Mouse (Mus musculus) embryonic facial prominence, embryonic 10.5 days (tissue): Measurements from ENCODE around the gene Grin2b. TPM values are rescaled to one million over a fixed set of nuclear protein-coding genes. Genes with fewer than 3 reads are reported as not detected.
"Not testable (repeated sequence)": the region's sequence is repeated elsewhere in the genome, so short reads cannot be mapped to it uniquely, and the experiment has no call there.

ENCODE experiments used
- DNase-seq: peaks from one replicate; pipeline ENCODE4 v3.0.0-alpha.2; 2017; ENCODE audit warnings: low spot score
- H3K27ac ChIP-seq: fragments of 300-500 bp; sonication (generic); replicated peaks from 2 replicates; pipeline ENCODE4 v1.5.1; 2016; ENCODE audit warnings: mild to moderate bottlenecking
- H3K27me3 ChIP-seq: fragments of 300-500 bp; sonication (generic); replicated peaks from 2 replicates; pipeline ENCODE4 v1.6.1; 2016; ENCODE audit warnings: low read depth, mild to moderate bottlenecking; ENCODE audit not compliant: poor library complexity, severe bottlenecking
- H3K36me3 ChIP-seq: fragments of 300-500 bp; sonication (generic); replicated peaks from 2 replicates; pipeline ENCODE4 v1.6.1; 2016; ENCODE audit warnings: mild to moderate bottlenecking, moderate library complexity
- H3K4me1 ChIP-seq: fragments of 300-500 bp; sonication (generic); 2 replicates; pipeline ENCODE4 v1.6.1; 2016
- H3K4me3 ChIP-seq: fragments of 300-500 bp; sonication (generic); 2 replicates; pipeline ENCODE4 v1.5.1; 2016; ENCODE audit warnings: mild to moderate bottlenecking, moderate library complexity
- H3K9me3 ChIP-seq: fragments of 300-500 bp; sonication (generic); 2 replicates; pipeline ENCODE4 v1.6.1; 2016; ENCODE audit warnings: mild to moderate bottlenecking
- WGBS: fragments of 180-500 bp; shearing (Covaris S2); methylation state at CpG from one replicate; pipeline ENCODE4 v1.1.7; 2016; 5-methylcytosine and 5-hydroxymethylcytosine counted together
- polyA plus RNA-seq: library from polyadenylated mRNA; unstranded; fragments of >200 nt; fragmentation: Nextera tagmentation; extraction: Ambion mirVana; gene quantifications from 2 replicates; pipeline ENCODE4 v1.2.1, GENCODE M21; 2016

Gene Grin2b
- polyA plus RNA-seq, 1 experiment from 2014 or later = 0.02 TPM

DNA sequence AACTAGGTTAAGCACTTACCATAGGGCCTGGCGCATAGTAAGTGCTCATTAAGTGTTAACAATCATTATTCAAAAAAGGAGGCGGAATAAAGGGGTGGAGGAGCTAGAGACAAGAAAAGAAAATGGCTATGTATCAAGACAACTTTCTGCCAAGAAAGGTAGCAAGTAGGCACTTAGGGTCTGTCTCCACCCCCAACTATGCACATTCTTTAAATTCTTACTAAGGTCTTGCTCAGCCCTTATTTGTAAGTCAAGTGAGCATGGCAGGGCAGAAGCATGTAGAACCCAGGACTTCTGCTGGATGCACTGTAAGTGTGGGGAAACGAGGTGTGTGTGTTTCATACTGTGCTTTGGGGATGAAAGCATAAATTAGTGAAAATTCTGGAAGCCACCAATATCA, 329.6 kb downstream of the Grin2b start:
- no peaks in the 10 kb centered on the region for H3K36me3 ChIP-seq
- H3K4me1 ChIP-seq = no peaks in the 10 kb centered on the region
- whole genome bisulfite sequencing = 84% methylated on average over 3 of the region's 3 CpGs
- H3K4me3 ChIP-seq = no peak overlapping the region
- DNase-seq = no peak
- no peaks in the 10 kb centered on the region for H3K27me3 ChIP-seq
- H3K9me3 ChIP-seq = no peaks in the 10 kb centered on the region
- H3K27ac ChIP-seq = no peak overlapping the region

DNA sequence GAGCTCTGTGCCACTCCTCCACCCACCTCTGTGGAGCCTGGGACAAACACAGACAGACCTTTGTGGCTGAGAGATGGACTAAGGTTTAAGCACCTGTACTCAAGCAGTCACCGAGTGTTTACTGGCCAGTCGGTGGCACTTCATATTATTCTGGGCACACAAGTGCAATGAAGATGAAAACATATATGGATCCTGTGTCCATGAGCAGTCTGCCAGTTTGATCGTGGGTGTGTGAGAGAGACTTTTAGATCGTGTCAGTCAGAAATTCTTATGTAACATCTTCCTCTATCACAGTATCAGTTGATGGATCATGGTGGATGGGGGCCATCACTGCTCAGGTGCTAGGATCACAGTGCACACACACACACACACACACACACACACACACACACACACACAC, 337.0 kb downstream of the Grin2b start:
- H3K4me1 ChIP-seq = no peaks in the 10 kb centered on the region
- 89% methylated on average over 4 of the region's 4 CpGs for WGBS
- no peak overlapping the region for H3K4me3 ChIP-seq
- no peak for DNase-seq
- no peaks in the 10 kb centered on the region for H3K36me3 ChIP-seq
- no peak overlapping the region for H3K27ac ChIP-seq
- no peaks in the 10 kb centered on the region for H3K27me3 ChIP-seq
- H3K9me3 ChIP-seq = no peaks in the 10 kb centered on the region

DNA sequence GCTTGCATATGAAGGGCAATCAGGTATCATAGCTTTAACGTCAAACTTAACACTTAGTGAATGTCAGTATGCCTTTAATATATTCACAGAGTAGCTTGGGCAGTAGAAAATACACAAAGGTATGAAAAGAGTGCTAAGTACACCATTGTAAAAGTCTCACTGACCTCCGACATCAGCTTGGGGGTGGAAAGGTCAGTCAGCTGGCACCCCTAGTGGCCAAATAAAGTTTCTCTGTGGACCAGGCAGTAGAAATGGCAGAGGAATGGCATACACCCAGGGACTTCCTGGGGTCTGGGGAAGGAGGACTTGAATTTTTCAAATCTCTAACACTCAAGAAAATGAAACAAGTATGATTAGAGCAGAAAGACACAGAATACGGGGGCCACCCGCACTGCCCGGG, 339.8 kb downstream of the Grin2b start:
- DNase-seq = no peak
- H3K27me3 ChIP-seq = no peaks in the 10 kb centered on the region
- no peaks in the 10 kb centered on the region for H3K9me3 ChIP-seq
- H3K4me1 ChIP-seq = no peaks in the 10 kb centered on the region
- 71% methylated on average over 5 of the region's 5 CpGs for WGBS
- no peaks in the 10 kb centered on the region for H3K36me3 ChIP-seq
- H3K27ac ChIP-seq = no peak overlapping the region
- no peak overlapping the region for H3K4me3 ChIP-seq

DNA sequence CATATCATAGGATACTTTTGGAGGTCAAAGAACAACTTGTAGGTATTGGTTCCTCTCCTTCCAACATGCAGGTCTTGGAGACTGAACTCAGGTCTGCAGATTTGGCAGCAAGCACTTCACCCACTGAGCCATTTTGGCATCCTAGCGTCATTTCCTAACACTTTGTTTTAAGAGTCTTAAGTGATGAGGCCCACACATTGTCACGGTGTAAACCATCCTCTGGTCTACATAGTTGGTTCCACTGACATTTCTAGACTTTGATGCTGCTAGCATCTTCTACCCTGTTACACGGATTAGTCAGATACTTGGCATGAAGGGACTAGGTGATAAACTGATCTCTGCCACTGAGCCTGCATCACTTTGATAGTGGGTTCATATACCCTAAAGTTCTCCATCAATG, 341.3 kb downstream of the Grin2b start:
- Histone ChIP-seq H3K9me3 (no peaks in the 10 kb centered on the region), H3K4me1 (no peaks in the 10 kb centered on the region), H3K4me3 (no peak overlapping the region), H3K27me3 (no peaks in the 10 kb centered on the region), H3K27ac (no peak overlapping the region), H3K36me3 (no peaks in the 10 kb centered on the region)
- no peak for DNase-seq
- WGBS = 89% methylated on average over 3 of the region's 3 CpGs

DNA sequence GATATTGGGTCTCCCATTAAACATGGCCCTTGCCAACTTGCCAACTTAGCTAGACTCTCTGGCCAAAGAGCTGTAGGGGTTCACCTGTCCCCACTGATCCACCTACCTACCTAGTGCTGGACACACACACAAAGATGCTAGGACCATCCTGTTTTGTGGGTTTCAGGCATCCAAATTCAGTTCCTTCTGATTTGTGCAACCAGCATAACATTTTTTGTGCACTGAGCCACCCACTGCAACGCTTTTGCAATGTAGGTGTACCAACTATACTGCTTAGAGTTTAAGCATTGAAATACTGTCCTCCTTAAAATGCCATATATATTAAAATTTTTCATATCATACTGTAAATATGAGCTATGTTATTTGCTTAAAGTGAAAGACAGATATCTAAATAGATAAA, 342.3 kb downstream of the Grin2b start:
- DNase-seq = no peak
- WGBS = 88% methylated on average over 1 of the region's 1 CpGs
- H3K27me3 ChIP-seq = no peaks in the 10 kb centered on the region
- H3K9me3 ChIP-seq = no peaks in the 10 kb centered on the region
- no peaks in the 10 kb centered on the region for H3K36me3 ChIP-seq
- no peaks in the 10 kb centered on the region for H3K4me1 ChIP-seq
- no peak overlapping the region for H3K4me3 ChIP-seq
- H3K27ac ChIP-seq = no peak overlapping the region

DNA sequence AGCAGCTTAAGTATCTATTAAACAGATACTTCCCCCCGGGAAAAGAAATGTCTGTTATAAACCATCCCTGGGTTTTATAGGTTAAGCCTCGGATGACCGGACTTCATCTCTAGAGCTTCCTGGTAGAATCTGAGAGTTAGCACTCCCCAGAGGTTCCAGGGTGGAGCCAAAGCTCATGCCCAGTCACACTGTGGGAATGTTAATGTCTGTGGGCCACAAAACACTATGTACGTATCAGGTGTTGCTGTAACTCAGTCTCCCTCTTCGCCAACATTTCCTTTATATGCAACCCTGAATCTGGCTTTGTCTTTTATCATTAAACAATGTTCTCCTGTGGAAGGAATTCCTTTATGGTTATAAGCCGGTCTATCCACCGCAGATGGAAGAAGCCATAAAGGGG, 343.9 kb downstream of the Grin2b start:
- no peak for DNase-seq
- Histone ChIP-seq H3K9me3 (no peaks in the 10 kb centered on the region), H3K36me3 (no peaks in the 10 kb centered on the region), H3K4me3 (no peak overlapping the region), H3K27me3 (no peaks in the 10 kb centered on the region), H3K4me1 (no peaks in the 10 kb centered on the region), H3K27ac (no peak overlapping the region)
- WGBS = 90% methylated on average over 7 of the region's 7 CpGs

DNA sequence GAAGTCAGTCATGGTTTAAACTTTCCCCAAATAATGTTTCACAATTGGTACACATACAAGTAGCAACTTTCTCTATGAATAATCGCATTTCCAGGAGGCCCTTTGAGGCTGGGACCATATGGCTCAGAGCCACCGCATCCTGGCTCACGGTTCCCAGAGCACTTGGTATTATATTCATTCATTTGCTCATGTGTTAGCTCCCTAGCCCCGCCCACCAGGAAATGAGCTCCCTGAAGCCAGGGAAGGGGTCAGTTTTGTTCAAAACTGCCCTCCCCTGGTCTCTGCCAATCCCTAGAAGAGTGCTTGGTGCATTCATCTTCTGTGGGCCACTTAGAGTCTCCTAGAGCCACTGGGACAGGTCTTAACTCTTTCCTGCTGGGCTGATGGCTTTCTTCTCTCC, 344.3 kb downstream of the Grin2b start:
- Histone ChIP-seq H3K4me1 (no peaks in the 10 kb centered on the region), H3K27me3 (no peaks in the 10 kb centered on the region), H3K4me3 (no peak overlapping the region), H3K9me3 (no peaks in the 10 kb centered on the region), H3K36me3 (no peaks in the 10 kb centered on the region), H3K27ac (no peak overlapping the region)
- 62% methylated on average over 4 of the region's 4 CpGs for WGBS
- DNase-seq = no peak

DNA sequence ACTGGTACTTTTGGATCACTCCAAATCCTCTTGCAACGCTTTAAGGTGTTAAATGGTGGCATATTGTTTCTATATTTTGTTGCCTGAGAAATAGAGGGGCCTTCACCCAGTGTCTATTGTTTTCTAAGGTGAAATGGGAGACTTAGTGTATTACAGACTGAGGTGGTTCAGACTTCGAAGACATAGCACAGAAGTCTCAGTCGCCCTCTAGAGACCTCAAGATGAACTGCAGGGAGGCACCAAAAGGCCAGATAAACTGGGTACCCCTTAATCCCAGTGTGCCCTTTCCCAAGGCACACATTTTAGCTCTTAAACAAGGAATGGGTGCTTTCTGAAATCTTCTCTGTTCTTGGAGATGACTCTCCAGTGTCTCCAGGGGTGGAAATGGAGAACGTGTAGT, 345.4 kb downstream of the Grin2b start:
- Histone ChIP-seq H3K4me1 (no peaks in the 10 kb centered on the region), H3K9me3 (no peaks in the 10 kb centered on the region), H3K4me3 (no peak overlapping the region), H3K27me3 (no peaks in the 10 kb centered on the region), H3K36me3 (no peaks in the 10 kb centered on the region), H3K27ac (no peak overlapping the region)
- 20% methylated on average over 4 of the region's 4 CpGs for WGBS
- DNase-seq = peak; percentile 43

DNA sequence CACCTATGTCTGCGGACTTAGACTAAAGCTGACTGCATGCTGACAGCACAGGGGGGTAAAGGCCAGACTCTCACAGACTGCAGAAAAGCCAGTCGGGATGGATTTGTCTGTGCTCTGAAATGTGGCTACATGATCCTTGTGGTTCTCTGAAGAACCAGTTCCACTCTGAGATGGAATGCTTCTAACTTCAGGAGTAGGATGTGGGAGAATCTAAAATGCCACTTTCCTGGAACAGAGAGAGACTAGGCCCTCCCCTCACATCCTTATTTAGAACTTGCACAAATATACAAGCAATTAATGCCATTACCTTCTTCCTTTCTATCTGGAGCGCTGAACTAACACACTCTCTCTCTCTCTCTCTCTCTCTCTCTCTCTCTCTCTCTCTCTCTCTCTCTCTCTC, 346.0 kb downstream of the Grin2b start:
- WGBS = 72% methylated on average over 3 of the region's 3 CpGs
- Histone ChIP-seq H3K27ac (no peak overlapping the region), H3K27me3 (no peaks in the 10 kb centered on the region), H3K4me1 (no peaks in the 10 kb centered on the region), H3K4me3 (no peak overlapping the region), H3K9me3 (no peaks in the 10 kb centered on the region), H3K36me3 (no peaks in the 10 kb centered on the region)
- no peak for DNase-seq

DNA sequence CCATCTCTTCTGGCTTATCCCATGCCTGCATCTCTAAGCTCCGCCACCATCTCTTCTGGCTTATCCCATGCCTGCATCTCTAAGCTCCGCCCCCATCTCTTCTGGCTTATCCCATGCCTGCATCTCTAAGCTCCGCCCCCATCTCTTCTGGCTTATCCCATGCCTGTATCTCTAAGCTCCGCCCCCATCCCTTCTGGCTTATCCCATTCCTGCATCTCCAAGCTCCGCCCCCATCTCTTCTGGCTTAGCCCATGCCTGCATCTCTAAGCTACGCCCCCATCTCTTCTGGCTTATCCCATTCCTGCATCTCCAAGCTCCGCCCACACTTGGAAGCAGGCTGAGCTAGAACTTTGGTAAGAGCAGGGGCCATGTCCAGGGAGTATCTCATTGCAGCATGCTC, 346.5 kb downstream of the Grin2b start:
- 96% methylated on average over 7 of the region's 7 CpGs for WGBS
- not testable (repeated sequence) for H3K4me1 ChIP-seq, H3K9me3 ChIP-seq, H3K36me3 ChIP-seq, H3K4me3 ChIP-seq, H3K27me3 ChIP-seq, H3K27ac ChIP-seq, DNase-seq

DNA sequence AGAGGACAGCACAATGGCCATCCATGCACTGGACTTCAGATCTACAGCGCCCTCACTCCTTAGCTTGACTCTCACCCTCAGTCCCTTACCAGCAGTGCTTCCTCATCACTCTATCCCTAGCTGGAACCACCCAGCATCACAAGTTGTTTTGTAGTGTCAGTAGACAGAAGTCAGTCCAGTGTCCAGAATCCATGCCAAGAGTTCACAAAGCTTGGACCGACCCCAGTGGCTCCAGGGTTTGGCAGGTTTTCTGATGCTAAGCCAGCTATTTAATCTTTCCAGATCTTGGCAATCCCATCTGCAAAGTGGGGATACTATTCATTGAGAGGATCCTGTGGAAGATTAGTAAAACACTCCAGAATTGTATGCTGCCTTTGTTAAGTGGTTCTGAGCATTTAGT, 355.9 kb downstream of the Grin2b start:
- H3K4me1 ChIP-seq = no peaks in the 10 kb centered on the region
- 84% methylated on average over 2 of the region's 2 CpGs for WGBS
- no peak overlapping the region for H3K4me3 ChIP-seq
- DNase-seq = no peak
- no peaks in the 10 kb centered on the region for H3K36me3 ChIP-seq
- no peaks in the 10 kb centered on the region for H3K9me3 ChIP-seq
- no peak overlapping the region for H3K27ac ChIP-seq
- no peaks in the 10 kb centered on the region for H3K27me3 ChIP-seq

DNA sequence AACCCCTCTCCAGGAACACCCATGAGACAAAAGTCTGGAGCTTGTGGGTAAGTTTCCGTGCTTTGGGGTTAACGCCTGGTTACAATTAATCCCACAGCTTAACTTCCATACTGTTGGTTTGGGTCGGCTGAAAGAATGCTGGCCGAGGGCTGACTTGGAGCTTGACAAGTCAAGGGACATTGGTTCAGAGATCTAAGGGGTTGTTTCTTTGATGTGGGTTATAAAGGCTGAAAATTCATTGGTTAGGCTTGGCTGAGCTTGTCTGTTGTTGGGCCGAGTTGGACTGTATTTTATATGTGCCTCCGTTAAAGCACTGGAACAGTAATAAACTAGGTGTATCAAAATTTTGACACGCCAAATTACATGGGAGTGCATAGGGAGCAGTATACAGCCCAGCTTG, 359.6 kb downstream of the Grin2b start:
- no peaks in the 10 kb centered on the region for H3K9me3 ChIP-seq
- H3K36me3 ChIP-seq = no peaks in the 10 kb centered on the region
- no peak for DNase-seq
- 76% methylated on average over 7 of the region's 7 CpGs for WGBS
- H3K27ac ChIP-seq = no peak overlapping the region
- no peak overlapping the region for H3K4me3 ChIP-seq
- no peaks in the 10 kb centered on the region for H3K27me3 ChIP-seq
- H3K4me1 ChIP-seq = no peaks in the 10 kb centered on the region

DNA sequence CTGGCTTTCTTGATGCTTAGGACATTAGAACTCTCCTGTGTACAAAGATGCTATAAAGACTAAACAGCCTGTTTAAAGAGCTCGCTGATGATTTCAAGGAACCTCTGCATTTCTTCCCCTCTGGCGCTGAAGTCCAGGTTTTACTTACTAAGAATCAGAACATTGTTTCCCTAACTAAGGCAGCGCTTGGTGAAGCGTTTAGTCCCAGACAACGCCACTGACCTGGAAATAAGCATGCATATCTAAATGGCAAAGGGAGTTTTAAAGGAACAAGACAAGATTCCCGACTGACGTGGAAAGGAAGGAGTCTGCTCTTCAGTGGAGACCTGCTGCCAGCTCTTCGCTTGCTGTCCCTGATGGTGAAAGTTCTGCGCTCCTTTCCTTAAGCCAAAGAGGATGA, 367.9 kb downstream of the Grin2b start:
- DNase-seq = no peak
- Histone ChIP-seq H3K27ac (no peak overlapping the region), H3K4me1 (no peaks in the 10 kb centered on the region), H3K9me3 (no peaks in the 10 kb centered on the region), H3K4me3 (no peak overlapping the region), H3K36me3 (no peaks in the 10 kb centered on the region), H3K27me3 (no peaks in the 10 kb centered on the region)
- 71% methylated on average over 9 of the region's 9 CpGs for WGBS

DNA sequence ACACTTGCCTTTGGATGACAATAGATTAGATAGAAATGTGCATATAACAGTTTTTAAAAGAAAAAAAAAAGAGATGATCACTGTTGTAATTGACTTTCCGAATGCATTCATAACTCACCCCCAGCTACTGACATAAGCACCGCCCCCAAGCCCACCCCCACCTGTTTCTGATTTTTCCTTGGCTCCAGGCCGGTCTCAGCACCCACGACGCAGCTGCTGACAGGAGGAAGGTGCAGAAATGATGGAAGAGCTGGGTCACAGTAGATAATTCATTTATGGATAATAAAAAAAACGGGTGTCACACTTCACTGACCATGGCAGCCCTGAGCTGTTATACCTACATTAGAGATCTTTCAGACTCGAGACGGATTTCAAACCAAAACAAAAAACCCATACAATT, 373.4 kb downstream of the Grin2b start:
- no peak for DNase-seq
- no peak overlapping the region for H3K4me3 ChIP-seq
- H3K36me3 ChIP-seq = no peaks in the 10 kb centered on the region
- no peaks in the 10 kb centered on the region for H3K9me3 ChIP-seq
- no peaks in the 10 kb centered on the region for H3K27me3 ChIP-seq
- no peak overlapping the region for H3K27ac ChIP-seq
- 0 out of 2 replicates have a peak, but pooled peaks cover 3% of the 10 kb centered on the region for H3K4me1 ChIP-seq
- WGBS = 82% methylated on average over 8 of the region's 8 CpGs
